Mouse (Mus musculus): ENCODE results near the gene Plppr3.

DNA sequence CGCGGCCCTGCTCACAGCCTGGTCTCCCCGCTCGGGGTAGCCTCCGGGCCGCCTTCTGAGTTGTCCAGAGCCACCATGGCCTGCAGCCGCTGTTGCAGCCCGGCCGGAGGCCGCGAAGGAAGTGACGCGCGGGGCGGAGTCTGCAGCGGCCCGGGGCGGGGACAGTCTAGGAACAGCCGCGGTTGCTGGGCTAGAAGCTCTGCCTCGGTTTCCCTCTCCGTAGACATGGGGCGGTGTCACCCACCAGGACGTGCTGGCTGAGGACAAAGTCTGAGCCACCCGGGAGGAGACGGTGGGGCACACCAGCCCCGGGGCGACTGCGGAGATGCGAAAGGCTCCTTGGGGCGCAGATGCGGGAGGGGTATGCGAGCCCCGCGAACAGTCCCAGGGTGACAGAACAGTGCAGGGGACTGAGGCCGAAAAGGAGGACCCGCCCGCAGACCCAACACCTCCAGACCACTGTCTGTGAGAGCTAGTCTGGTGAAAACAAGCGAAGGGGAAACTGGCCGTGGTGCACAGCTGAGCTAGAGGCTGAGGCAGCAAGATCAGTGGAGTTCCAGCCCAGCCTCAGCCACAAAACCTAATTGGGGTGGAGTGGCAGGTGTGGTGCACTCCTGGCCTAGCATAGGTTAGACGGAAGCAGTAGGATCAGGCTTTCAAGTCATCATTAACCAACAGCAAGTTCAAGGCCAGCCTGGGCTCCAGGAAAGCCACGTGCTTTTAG is 42.5 kb upstream of the Plppr3 start, which contains the start of gene Kiss1r:
- no peak for TF ChIP-seq CTCF (IDR thresholded peaks at IDR 0.05; ENCODE audit: low read depth)
- no peak for TF ChIP-seq EP300 (IDR thresholded peaks at IDR 0.05; ENCODE audit: low read depth)
